Mouse (Mus musculus): ENCODE results near the gene Shcbp1l. TPM values are rescaled to one million over a fixed set of nuclear protein-coding genes. Genes with fewer than 3 reads are reported as not detected.
"Not testable (repeated sequence)": the region's sequence is repeated elsewhere in the genome, so short reads cannot be mapped to it uniquely, and the experiment has no call there.

The Shcbp1l gene
- polyA plus RNA-seq, 1 experiment from 2014 or later = 0.63 TPM

DNA sequence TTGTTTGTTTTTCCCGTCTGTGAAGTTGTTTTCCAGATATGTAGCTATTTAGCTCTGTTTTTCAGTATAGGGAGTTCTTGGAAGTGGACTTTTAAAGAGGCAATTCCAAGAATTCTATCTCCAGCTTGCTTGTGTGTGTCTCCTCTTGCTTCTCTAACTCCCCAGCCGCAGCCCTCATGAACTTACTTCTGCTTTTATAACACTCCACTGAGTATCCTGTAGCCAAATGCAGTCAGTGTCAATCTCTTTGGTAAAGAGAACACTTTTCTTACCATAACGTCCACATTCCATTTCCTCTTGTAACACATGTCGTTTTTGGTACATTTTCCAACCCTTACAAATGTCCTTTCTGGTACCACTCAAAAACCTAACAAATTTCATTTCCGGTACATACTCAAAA, 9.2 kb upstream of the Shcbp1l start:
- H3K4me3 ChIP-seq (ENCODE audit: low read length); H3K27ac ChIP-seq (ENCODE audit: low read depth, low read length); H3K27me3 ChIP-seq (replicated peaks; ENCODE audit: control insufficient read depth, insufficient read depth, low read length); H3K4me2 ChIP-seq (ENCODE audit: low read length); H3K36me3 ChIP-seq (ENCODE audit: control insufficient read depth, insufficient read depth, low read length); ATAC-seq; H3K4me1 ChIP-seq (ENCODE audit: control insufficient read depth, insufficient read depth, low read depth, low read length); H3K9ac ChIP-seq (ENCODE audit: low read depth, low read length); H3K9me3 ChIP-seq (ENCODE audit: control insufficient read depth, low read length): not testable (repeated sequence)
- WGBS = 90% methylated on average over 2 of the region's 5 CpGs

DNA sequence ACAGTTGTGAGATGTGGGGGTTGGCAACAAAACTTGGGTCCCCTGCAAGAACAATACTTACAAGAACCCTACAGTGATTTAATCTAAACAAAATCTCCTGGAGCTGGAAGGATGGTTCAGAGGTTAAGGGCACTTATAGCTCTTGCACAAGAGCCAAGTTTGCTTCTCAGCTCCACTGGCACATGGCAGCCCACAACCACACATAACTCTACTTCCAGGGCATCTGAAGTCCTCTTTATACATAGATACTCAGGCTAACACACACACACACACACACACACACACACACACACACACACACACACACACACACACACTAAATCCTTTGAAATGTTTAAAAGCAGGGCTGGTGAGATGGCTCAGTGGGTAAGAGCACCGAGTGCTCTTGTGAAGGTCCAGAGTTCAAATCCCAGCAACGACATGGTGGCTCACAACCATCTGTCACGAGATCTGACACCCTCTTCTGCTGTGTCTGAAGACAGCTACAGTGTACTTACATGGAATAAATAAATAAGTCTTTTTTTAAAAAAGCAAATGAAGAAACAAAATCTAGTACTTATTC, 8.6 kb upstream of the Shcbp1l start:
- not testable (repeated sequence) for H3K27ac ChIP-seq (ENCODE audit: low read depth, low read length); H3K4me2 ChIP-seq (ENCODE audit: low read length); H3K27me3 ChIP-seq (replicated peaks; ENCODE audit: control insufficient read depth, insufficient read depth, low read length); H3K36me3 ChIP-seq (ENCODE audit: control insufficient read depth, insufficient read depth, low read length); H3K9me3 ChIP-seq (ENCODE audit: control insufficient read depth, low read length); H3K9ac ChIP-seq (ENCODE audit: low read depth, low read length); ATAC-seq; H3K4me1 ChIP-seq (ENCODE audit: control insufficient read depth, insufficient read depth, low read depth, low read length); H3K4me3 ChIP-seq (ENCODE audit: low read length)
- WGBS = 82% methylated on average over 3 of the region's 3 CpGs

- not testable (repeated sequence) for H3K9ac ChIP-seq (ENCODE audit: low read depth, low read length); H3K4me1 ChIP-seq (ENCODE audit: control insufficient read depth, insufficient read depth, low read depth, low read length); H3K4me2 ChIP-seq (ENCODE audit: low read length); H3K4me3 ChIP-seq (ENCODE audit: low read length); H3K36me3 ChIP-seq (ENCODE audit: control insufficient read depth, insufficient read depth, low read length); H3K9me3 ChIP-seq (ENCODE audit: control insufficient read depth, low read length); H3K27ac ChIP-seq (ENCODE audit: low read depth, low read length); ATAC-seq; H3K27me3 ChIP-seq (replicated peaks; ENCODE audit: control insufficient read depth, insufficient read depth, low read length)
- 59% methylated on average over 4 of the region's 4 CpGs for WGBS
Measured at GRCm38 (mm10) chr1:153417805-153418204, 7.2 kb upstream of the Shcbp1l start.

DNA sequence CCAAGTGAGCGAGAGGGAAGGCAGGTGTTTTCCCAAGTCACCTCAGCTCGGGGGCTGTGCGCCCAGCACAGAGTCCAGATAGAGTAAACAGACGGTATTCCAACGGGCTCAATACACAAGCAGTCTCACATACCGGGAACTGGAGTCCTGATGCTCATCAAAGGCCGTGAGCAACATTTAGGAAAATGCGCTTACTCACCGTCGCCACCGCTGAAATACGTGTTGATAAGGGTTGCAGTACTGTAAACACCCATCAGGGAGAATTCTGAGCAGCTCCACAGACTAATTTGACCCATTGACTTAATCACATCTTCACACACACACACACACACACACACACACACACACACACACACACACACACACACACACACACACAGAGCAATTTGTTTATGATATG, 691 bp upstream of the Shcbp1l start:
- 32% methylated on average over 12 of the region's 12 CpGs for WGBS
- H3K4me2 ChIP-seq (ENCODE audit: low read length) = peak overlapping the region; percentile 97
- peak overlapping the region; percentile 68 for H3K4me3 ChIP-seq (ENCODE audit: low read length)
- ATAC-seq = peak; percentile 40
- no peaks in the 10 kb centered on the region for H3K27me3 ChIP-seq (replicated peaks; ENCODE audit: control insufficient read depth, insufficient read depth, low read length)
- H3K36me3 ChIP-seq (ENCODE audit: control insufficient read depth, insufficient read depth, low read length) = no peaks in the 10 kb centered on the region
- H3K9me3 ChIP-seq (ENCODE audit: control insufficient read depth, low read length) = no peaks in the 10 kb centered on the region
- H3K4me1 ChIP-seq (ENCODE audit: control insufficient read depth, insufficient read depth, low read depth, low read length) = peaks cover 4% of the 10 kb centered on the region; the same call in 1 of the 2 replicates
- H3K9ac ChIP-seq (ENCODE audit: low read depth, low read length) = no peak overlapping the region; the same call in 1 of the 2 replicates
- H3K27ac ChIP-seq (ENCODE audit: low read depth, low read length) = no peak overlapping the region

DNA sequence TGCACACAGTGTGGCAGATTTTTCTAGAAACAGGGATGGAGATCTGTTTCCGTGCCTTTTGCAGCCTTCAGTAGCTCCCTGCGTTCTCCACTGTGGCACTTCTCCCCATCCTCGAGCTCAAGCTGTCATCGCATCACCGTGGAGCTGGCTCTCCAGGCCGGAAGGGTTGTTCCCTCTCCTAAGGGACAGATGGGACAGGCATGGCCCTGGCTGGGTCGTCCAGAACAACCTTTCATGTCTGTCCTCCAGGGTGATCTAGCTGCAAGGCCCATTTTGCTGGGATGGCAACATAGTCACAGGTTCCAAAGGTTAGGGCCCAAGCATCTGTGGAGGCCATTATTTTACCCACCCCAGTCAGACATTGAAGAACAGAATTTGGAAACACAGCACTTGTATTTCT, 6.2 kb downstream of the Shcbp1l start:
- no peaks in the 10 kb centered on the region for H3K9me3 ChIP-seq (ENCODE audit: control insufficient read depth, low read length)
- H3K36me3 ChIP-seq (ENCODE audit: control insufficient read depth, insufficient read depth, low read length) = no peaks in the 10 kb centered on the region
- H3K4me1 ChIP-seq (ENCODE audit: control insufficient read depth, insufficient read depth, low read depth, low read length) = no peaks in the 10 kb centered on the region
- H3K4me3 ChIP-seq (ENCODE audit: low read length) = no peak overlapping the region
- ATAC-seq = no peak
- H3K27me3 ChIP-seq (replicated peaks; ENCODE audit: control insufficient read depth, insufficient read depth, low read length) = no peaks in the 10 kb centered on the region
- WGBS = 81% methylated on average over 7 of the region's 7 CpGs
- no peak overlapping the region for H3K4me2 ChIP-seq (ENCODE audit: low read length)
- H3K27ac ChIP-seq (ENCODE audit: low read depth, low read length) = no peak overlapping the region
- no peak overlapping the region for H3K9ac ChIP-seq (ENCODE audit: low read depth, low read length)

GRCm38 (mm10) chr1:153431701-153432100, 6.7 kb downstream of the Shcbp1l start:
- 84% methylated on average over 10 of the region's 10 CpGs for WGBS
- Histone ChIP-seq H3K4me2 (ENCODE audit: low read length) (no peak overlapping the region), H3K4me1 (ENCODE audit: control insufficient read depth, insufficient read depth, low read depth, low read length) (no peaks in the 10 kb centered on the region), H3K27ac (ENCODE audit: low read depth, low read length) (no peak overlapping the region), H3K4me3 (ENCODE audit: low read length) (no peak overlapping the region), H3K36me3 (ENCODE audit: control insufficient read depth, insufficient read depth, low read length) (no peaks in the 10 kb centered on the region), H3K9me3 (ENCODE audit: control insufficient read depth, low read length) (no peaks in the 10 kb centered on the region), H3K9ac (ENCODE audit: low read depth, low read length) (no peak overlapping the region), H3K27me3 (replicated peaks; ENCODE audit: control insufficient read depth, insufficient read depth, low read length) (no peaks in the 10 kb centered on the region)
- no peak for ATAC-seq

- H3K27ac ChIP-seq (ENCODE audit: low read depth, low read length) = no peak overlapping the region
- H3K4me1 ChIP-seq (ENCODE audit: control insufficient read depth, insufficient read depth, low read depth, low read length) = no peaks in the 10 kb centered on the region
- 97% methylated on average over 2 of the region's 2 CpGs for WGBS
- no peaks in the 10 kb centered on the region for H3K36me3 ChIP-seq (ENCODE audit: control insufficient read depth, insufficient read depth, low read length)
- H3K9me3 ChIP-seq (ENCODE audit: control insufficient read depth, low read length) = no peaks in the 10 kb centered on the region
- H3K4me3 ChIP-seq (ENCODE audit: low read length) = no peak overlapping the region
- no peak for ATAC-seq
- no peak overlapping the region for H3K9ac ChIP-seq (ENCODE audit: low read depth, low read length)
- no peaks in the 10 kb centered on the region for H3K27me3 ChIP-seq (replicated peaks; ENCODE audit: control insufficient read depth, insufficient read depth, low read length)
- H3K4me2 ChIP-seq (ENCODE audit: low read length) = no peak overlapping the region
Measured at GRCm38 (mm10) chr1:153432329-153432728, 7.4 kb downstream of the Shcbp1l start.

- Histone ChIP-seq H3K4me3 (ENCODE audit: low read length) (no peak overlapping the region), H3K4me2 (ENCODE audit: low read length) (no peak overlapping the region), H3K9ac (ENCODE audit: low read depth, low read length) (no peak overlapping the region), H3K36me3 (ENCODE audit: control insufficient read depth, insufficient read depth, low read length) (no peaks in the 10 kb centered on the region), H3K27me3 (replicated peaks; ENCODE audit: control insufficient read depth, insufficient read depth, low read length) (no peaks in the 10 kb centered on the region), H3K27ac (ENCODE audit: low read depth, low read length) (no peak overlapping the region), H3K9me3 (ENCODE audit: control insufficient read depth, low read length) (no peaks in the 10 kb centered on the region), H3K4me1 (ENCODE audit: control insufficient read depth, insufficient read depth, low read depth, low read length) (no peaks in the 10 kb centered on the region)
- WGBS = 82% methylated on average over 5 of the region's 5 CpGs
- ATAC-seq = no peak
Measured at GRCm38 (mm10) chr1:153433851-153434589, 9.1 kb downstream of the Shcbp1l start.

DNA sequence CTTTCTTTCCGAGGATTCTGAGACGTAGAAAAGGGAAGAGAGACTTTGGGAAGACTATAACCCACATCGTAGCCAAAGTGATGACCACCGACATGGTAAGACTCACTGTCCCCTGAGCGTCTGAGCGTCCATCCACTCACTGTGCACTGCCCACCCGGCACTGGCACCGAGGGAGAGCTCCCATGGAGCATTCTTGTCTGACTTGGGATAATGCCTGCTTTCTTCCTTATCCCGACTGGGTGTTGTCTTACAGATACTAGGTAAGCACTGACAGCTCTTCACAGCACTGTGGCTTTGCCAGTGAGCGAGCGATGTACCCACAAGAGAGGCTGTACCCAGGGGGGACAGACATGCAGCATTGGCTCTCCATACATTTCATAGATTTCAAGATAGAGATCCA, 12.6 kb downstream of the Shcbp1l start:
- Histone ChIP-seq H3K9me3 (ENCODE audit: control insufficient read depth, low read length) (no peaks in the 10 kb centered on the region), H3K27me3 (replicated peaks; ENCODE audit: control insufficient read depth, insufficient read depth, low read length) (no peaks in the 10 kb centered on the region), H3K4me3 (ENCODE audit: low read length) (no peak overlapping the region), H3K4me2 (ENCODE audit: low read length) (no peak overlapping the region), H3K9ac (ENCODE audit: low read depth, low read length) (no peak overlapping the region), H3K4me1 (ENCODE audit: control insufficient read depth, insufficient read depth, low read depth, low read length) (no peaks in the 10 kb centered on the region), H3K36me3 (ENCODE audit: control insufficient read depth, insufficient read depth, low read length) (no peaks in the 10 kb centered on the region), H3K27ac (ENCODE audit: low read depth, low read length) (no peak overlapping the region)
- WGBS = 89% methylated on average over 11 of the region's 11 CpGs
- ATAC-seq = no peak

Data from hindbrain, embryonic 16.5 days (tissue).